Mouse (Mus musculus): ENCODE results near the gene Nanog. TPM values are rescaled to one million over a fixed set of nuclear protein-coding genes. Genes with fewer than 3 reads are reported as not detected.
A peak's percentile ranks its signal among the peaks of the same experiment; 100 is the strongest.

Nanog gene
- polyA plus RNA-seq, 1 experiment: 0.06 TPM

DNA sequence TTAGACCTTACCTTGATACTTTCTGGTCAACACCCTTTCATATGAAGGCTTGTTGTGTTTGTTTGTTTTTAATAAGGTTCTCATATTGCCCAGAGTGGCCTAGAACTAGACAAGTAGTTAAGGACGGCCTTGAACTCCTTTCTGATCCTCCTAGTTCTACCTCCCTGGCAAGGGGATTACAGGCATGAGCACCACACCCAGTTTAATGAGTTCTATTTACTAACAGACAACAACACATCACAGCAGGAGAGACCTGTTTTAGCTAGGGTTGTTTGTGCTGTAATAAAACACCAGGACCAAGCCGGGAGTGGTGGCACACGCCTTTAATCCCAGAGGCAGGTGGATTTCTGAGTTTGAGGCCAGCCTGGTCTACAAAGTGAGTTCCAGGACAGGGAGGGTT lies 55.2 kb downstream of the Nanog start:
- no peak overlapping the region for H3K27ac ChIP-seq (ENCODE audit: insufficient read depth, low read depth, low read length)
- no peaks in the 10 kb centered on the region for H3K36me3 ChIP-seq (ENCODE audit: control insufficient read depth, insufficient read depth, low read length)
- H3K4me3 ChIP-seq (ENCODE audit: insufficient read depth, low read depth, low read length): no peak overlapping the region
- no peak for DNase-seq
- H3K27me3 ChIP-seq (replicated peaks; ENCODE audit: control insufficient read depth, insufficient read depth, low read length): no peaks in the 10 kb centered on the region
- H3K4me1 ChIP-seq (ENCODE audit: control insufficient read depth, insufficient read depth, low read length): no peaks in the 10 kb centered on the region
- no peak for TF ChIP-seq CTCF (conservative IDR thresholded peaks at IDR 0.05; ENCODE audit: insufficient read depth, insufficient read length, low read depth, low read length)
- TF ChIP-seq POLR2A (IDR thresholded peaks at IDR 0.05; ENCODE audit: low read depth, low read length): no peak
- 96% methylated on average over 3 of the region's 3 CpGs for WGBS

GRCm38 (mm10) chr6:122762952-122763700 lies 55.8 kb downstream of the Nanog start:
- no peak for DNase-seq
- Histone ChIP-seq H3K27ac (ENCODE audit: insufficient read depth, low read depth, low read length) (no peak overlapping the region), H3K4me1 (ENCODE audit: control insufficient read depth, insufficient read depth, low read length) (no peaks in the 10 kb centered on the region), H3K4me3 (ENCODE audit: insufficient read depth, low read depth, low read length) (no peak overlapping the region), H3K27me3 (replicated peaks; ENCODE audit: control insufficient read depth, insufficient read depth, low read length) (no peaks in the 10 kb centered on the region), H3K36me3 (ENCODE audit: control insufficient read depth, insufficient read depth, low read length) (no peaks in the 10 kb centered on the region)
- WGBS: 71% methylated on average over 11 of the region's 11 CpGs
- no peak for TF ChIP-seq CTCF (conservative IDR thresholded peaks at IDR 0.05; ENCODE audit: insufficient read depth, insufficient read length, low read depth, low read length)
- TF ChIP-seq POLR2A (IDR thresholded peaks at IDR 0.05; ENCODE audit: low read depth, low read length): no peak

GRCm38 (mm10) chr6:122763844-122764445 lies 56.7 kb downstream of the Nanog start:
- no peaks in the 10 kb centered on the region for H3K27me3 ChIP-seq (replicated peaks; ENCODE audit: control insufficient read depth, insufficient read depth, low read length)
- DNase-seq: no peak
- WGBS: 40% methylated on average over 17 of the region's 17 CpGs
- H3K27ac ChIP-seq (ENCODE audit: insufficient read depth, low read depth, low read length): no peak overlapping the region
- H3K4me1 ChIP-seq (ENCODE audit: control insufficient read depth, insufficient read depth, low read length): no peaks in the 10 kb centered on the region
- H3K36me3 ChIP-seq (ENCODE audit: control insufficient read depth, insufficient read depth, low read length): no peaks in the 10 kb centered on the region
- TF ChIP-seq POLR2A (IDR thresholded peaks at IDR 0.05; ENCODE audit: low read depth, low read length) (no peak), CTCF (conservative IDR thresholded peaks at IDR 0.05; ENCODE audit: insufficient read depth, insufficient read length, low read depth, low read length) (no peak)
- H3K4me3 ChIP-seq (ENCODE audit: insufficient read depth, low read depth, low read length): peak overlapping the region; percentile 38

Other genes with a start within 250 kb of the Nanog start
- gene Rimklb, start 208.7 kb upstream of the Nanog start, polyA plus RNA-seq (2012; rRNA removed): 0.15 and 0.27 TPM in 2 replicates
- gene Mfap5, start 201.6 kb upstream of the Nanog start, polyA plus RNA-seq (2012; rRNA removed): 16.8 and 20.5 TPM in 2 replicates
- gene Aicda, start 153.7 kb upstream of the Nanog start, polyA plus RNA-seq (2012; rRNA removed): not detected in 2 replicates
- gene Apobec1, start 105.0 kb upstream of the Nanog start, polyA plus RNA-seq (2012; rRNA removed): 11.3 and 15.2 TPM in 2 replicates
- gene Gdf3, start 97.4 kb upstream of the Nanog start, polyA plus RNA-seq (2012; rRNA removed): not detected in 2 replicates
- not detected in 2 replicates for gene Dppa3, start 81.1 kb upstream of the Nanog start, polyA plus RNA-seq (2012; rRNA removed)
- 1.3 and 2.7 TPM in 2 replicates for gene Slc2a3, start 94.2 kb downstream of the Nanog start, polyA plus RNA-seq (2012; rRNA removed)
- gene Foxj2, start 112.4 kb downstream of the Nanog start, polyA plus RNA-seq (2012; rRNA removed): 9.7 and 12.7 TPM in 2 replicates
- gene C3ar1, start 148.7 kb downstream of the Nanog start, polyA plus RNA-seq (2012; rRNA removed): 1.6 and 2.1 TPM in 2 replicates
- 20.5 and 25.0 TPM in 2 replicates for gene Necap1, start 167.0 kb downstream of the Nanog start, polyA plus RNA-seq (2012; rRNA removed)
- gene Clec4a1, start 214.4 kb downstream of the Nanog start, polyA plus RNA-seq (2012; rRNA removed): 1.1 and 1.2 TPM in 2 replicates
- 0.33 and 0.84 TPM in 2 replicates for gene Clec4a3, start 245.0 kb downstream of the Nanog start, polyA plus RNA-seq (2012; rRNA removed)

Data from kidney, adult 2 months (tissue).